Mouse (Mus musculus) telencephalon, adult 2 months (tissue): ENCODE measurements around the gene Prol1.
"Not testable (repeated sequence)": the region's sequence is repeated elsewhere in the genome, so short reads cannot be mapped to it uniquely, and the experiment has no call there.

ENCODE experiments used
- DNase-seq: peaks from one replicate; pipeline ENCODE4 v3.0.0-alpha.2; 2011; ENCODE audit warnings: low read depth, low spot score

Gene Prol1

GRCm38 (mm10) chr5:88317012-88317411, at the start of gene Prol1:
Gene Prol1, plus strand, starts transcription at chr5:88317312.
- no peak for DNase-seq

- DNase-seq: no peak
Measured at GRCm38 (mm10) chr5:88268619-88269018, 48.5 kb upstream of the Prol1 start, which contains the start of gene Gm7714. Gene Gm7714, plus strand, starts transcription at chr5:88268919.

GRCm38 (mm10) chr5:88311307-88311706, 5.8 kb upstream of the Prol1 start:
- DNase-seq: not testable (repeated sequence)

DNA sequence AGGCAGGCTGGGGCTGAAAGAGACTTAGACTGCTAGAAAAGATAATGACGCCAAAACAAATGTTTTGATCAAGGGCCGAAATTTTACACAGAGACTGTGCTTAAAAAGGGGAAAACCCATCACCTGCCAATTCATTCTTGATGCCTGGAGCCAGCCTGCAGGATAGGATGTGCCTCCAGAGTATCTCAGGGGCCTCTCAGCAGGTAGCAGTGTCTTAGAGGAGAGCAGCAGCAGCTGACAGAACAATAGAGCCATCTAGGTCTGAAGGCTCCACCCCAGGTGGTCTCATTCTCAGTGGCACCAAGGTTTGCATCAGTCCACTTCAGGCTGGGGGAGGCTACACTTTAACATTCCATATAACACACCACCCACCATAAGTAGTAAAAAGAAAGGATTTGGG, 31.4 kb downstream of the Prol1 start:
- DNase-seq: not testable (repeated sequence)

GRCm38 (mm10) chr5:88364768-88365167, 47.7 kb downstream of the Prol1 start:
- DNase-seq: peak; percentile 15

GRCm38 (mm10) chr5:88366886-88367285, 49.8 kb downstream of the Prol1 start:
- no peak for DNase-seq

GRCm38 (mm10) chr5:88370578-88371232, 53.6 kb downstream of the Prol1 start:
- no peak for DNase-seq

DNA sequence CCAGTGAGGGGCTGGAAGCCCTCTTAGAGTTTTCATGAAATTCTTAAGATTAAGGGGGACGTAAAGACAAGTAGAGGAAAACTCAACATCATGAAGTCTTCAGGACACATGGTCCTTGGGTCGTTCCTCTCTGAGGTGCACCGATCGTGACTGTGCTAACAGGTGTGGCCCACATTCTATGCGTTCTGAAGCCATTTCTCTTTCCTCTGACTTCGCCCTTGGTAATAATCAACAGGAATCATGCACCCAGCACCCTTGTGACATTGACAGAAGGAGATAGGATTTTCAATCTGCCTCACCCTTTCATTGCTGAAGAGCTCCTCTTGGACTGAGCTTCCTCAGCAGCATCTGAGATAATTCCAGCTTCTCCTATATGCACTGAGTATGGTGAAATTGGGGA, 55.5 kb downstream of the Prol1 start:
- DNase-seq: no peak

GRCm38 (mm10) chr5:88375808-88376207, 58.7 kb downstream of the Prol1 start, which contains the start of gene Amtn:
Gene Amtn, plus strand, starts transcription at chr5:88376108.
- DNase-seq: no peak
